9 mouse cellular contexts compared by ENCODE assay signal in genomic region chr17:24644875-24645721, GRCm38 (mm10). TPM values are rescaled to one million over a fixed set of nuclear protein-coding genes. Genes with fewer than 3 reads are reported as not detected.
DNase-seq lines count a peak whose midpoint lies in the region; ATAC-seq and TF ChIP-seq lines count a peak whose summit lies in the region.
"Had no signal": no experiment of that assay in that cellular context is flagged by ENCODE, and none has a peak within 500 bp of the region (broad histone marks: within the 10 kb centered on the region; RNA-seq: fewer than 3 reads in every experiment).

No protein-coding gene starts in this region.

- H3K9me3 ChIP-seq in lung, embryonic 15.5 days = no peaks in the 10 kb centered on the region
- H3K9me3 ChIP-seq: G1E had no signal

- H3K4me1 ChIP-seq in kidney, adult 2 months (ENCODE audit: control insufficient read depth, insufficient read depth, low read length) = 0 out of 2 replicates have a peak, but pooled peaks cover 3% of the 10 kb centered on the region
- H3K4me1 ChIP-seq in lung, embryonic 15.5 days = peaks cover 51% of the 10 kb centered on the region

- peak overlapping the region; percentile 94 for H3K27ac ChIP-seq in gastrocnemius, adult 2 months
- H3K27ac ChIP-seq in kidney, adult 2 months (ENCODE audit: insufficient read depth, low read depth, low read length) = peak overlapping the region; percentile 96
- peak overlapping the region; percentile 91 for H3K27ac ChIP-seq in lung, embryonic 15.5 days

- H3K9ac ChIP-seq in lung, embryonic 15.5 days = no peak overlapping the region

- H3K27me3 ChIP-seq in kidney, adult 2 months (replicated peaks; ENCODE audit: control insufficient read depth, insufficient read depth, low read length) = no peaks in the 10 kb centered on the region
- H3K27me3 ChIP-seq in lung, embryonic 15.5 days = no peaks in the 10 kb centered on the region

- WGBS in kidney, adult 2 months = 63% methylated on average over 9 of the region's 9 CpGs
- WGBS in lung, embryonic 15.5 days = 74% methylated on average over 9 of the region's 9 CpGs

- no peaks in the 10 kb centered on the region for H3K36me3 ChIP-seq in kidney, adult 2 months (ENCODE audit: control insufficient read depth, insufficient read depth, low read length)
- H3K36me3 ChIP-seq in lung, embryonic 15.5 days = peaks cover 15% of the 10 kb centered on the region; the same call in 1 of the 2 replicates
- H3K36me3 ChIP-seq: G1E had no signal

- peak; percentile 60 for TF ChIP-seq POLR2A in kidney, adult 2 months (IDR thresholded peaks at IDR 0.05; ENCODE audit: low read depth, low read length)

- peak overlapping the region; percentile 40 for H3K4me2 ChIP-seq in lung, embryonic 15.5 days

- H3K4me3 ChIP-seq in gastrocnemius, adult 2 months = peak overlapping the region; percentile 83
- peak overlapping the region; percentile 58 for H3K4me3 ChIP-seq in kidney, adult 2 months (ENCODE audit: insufficient read depth, low read depth, low read length)
- H3K4me3 ChIP-seq in lung, embryonic 15.5 days = no peak overlapping the region

- no peak; the same call in 1 of the 2 replicates for ATAC-seq in lung, embryonic 15.5 days (ENCODE audit: borderline replicate concordance, extremely low read depth, low FRiP score, low TSS enrichment)

- intact Hi-C loops in gastrocnemius, adult 2 months (cut with DNase I) = no loop called here

- peak; percentile 69 for DNase-seq in gastrocnemius, adult 2 months
- DNase-seq in gastrocnemius, postnatal 4 days (ENCODE audit: low spot score in 2 of 2) = no peak
- DNase-seq in heart, adult 18-20 months = peak; percentile 76 to 91
- DNase-seq in kidney, adult 2 months = peak; percentile 85
- DNase-seq in right cerebral cortex, postnatal 14 days = no peak
- DNase-seq in layer of hippocampus, adult 11-12 months (ENCODE audit: low spot score) = no peak
- no peak for DNase-seq in cerebellum, postnatal 25 days

- TF ChIP-seq CTCF in gastrocnemius, adult 2 months (IDR thresholded peaks at IDR 0.05) = no peak
- no peak for TF ChIP-seq CTCF in kidney, adult 2 months (conservative IDR thresholded peaks at IDR 0.05; ENCODE audit: insufficient read depth, insufficient read length, low read depth, low read length)

RNA-seq across cellular contexts. Expression of gene Slc9a3r2, which starts 5.0 kb away (rescaled TPM):
- total RNA-seq in gastrocnemius, adult 2 months (2021) = 10 to 100 TPM; 27.8 to 52.9 TPM
- 10 to 100 TPM; 35.4 to 35.6 TPM for total RNA-seq in gastrocnemius, postnatal 4 days (2021)
- total RNA-seq in heart, adult 18-20 months (2021) = 100 to 1,000 TPM in 1 of 2 experiments, 10 to 100 TPM in 1; 88.2 to 103 TPM
- polyA plus RNA-seq in kidney, adult 2 months (2012; rRNA removed) = 111 and 123 TPM in 2 replicates
- polyA plus RNA-seq in lung, embryonic 15.5 days (2015; fragmentation: Nextera tagmentation; extraction: Ambion mirVana) = 87.3 and 92.4 TPM in 2 replicates

RNA-seq across cellular contexts. Expression of gene Nthl1, which starts 12.6 kb away (rescaled TPM):
- 1 to 10 TPM; 2.6 to 3.4 TPM for total RNA-seq in gastrocnemius, adult 2 months (2021)
- 1 to 10 TPM; 7.5 TPM for total RNA-seq in gastrocnemius, postnatal 4 days (2021)
- total RNA-seq in heart, adult 18-20 months (2021) = 1 to 10 TPM; 2.6 to 3.1 TPM
- 13.6 and 15.8 TPM in 2 replicates for polyA plus RNA-seq in kidney, adult 2 months (2012; rRNA removed)
- polyA plus RNA-seq in lung, embryonic 15.5 days (2015; fragmentation: Nextera tagmentation; extraction: Ambion mirVana) = 17.2 and 19.6 TPM in 2 replicates

RNA-seq across cellular contexts. Expression of gene Tsc2, which starts 12.7 kb away (rescaled TPM):
- 10 to 100 TPM; 84.9 to 90.4 TPM for total RNA-seq in gastrocnemius, adult 2 months (2021)
- total RNA-seq in gastrocnemius, postnatal 4 days (2021) = 10 to 100 TPM; 66.4 to 75.4 TPM
- total RNA-seq in heart, adult 18-20 months (2021) = 100 to 1,000 TPM; 104 to 108 TPM
- polyA plus RNA-seq in kidney, adult 2 months (2012; rRNA removed) = 152 and 174 TPM in 2 replicates
- 48.2 and 53.5 TPM in 2 replicates for polyA plus RNA-seq in lung, embryonic 15.5 days (2015; fragmentation: Nextera tagmentation; extraction: Ambion mirVana)

RNA-seq across cellular contexts. Expression of gene Npw, which starts 13.2 kb away (rescaled TPM):
- total RNA-seq in gastrocnemius, adult 2 months (2021) = not detected
- total RNA-seq in gastrocnemius, postnatal 4 days (2021) = not detected
- not detected for total RNA-seq in heart, adult 18-20 months (2021)
- not detected in 2 replicates for polyA plus RNA-seq in kidney, adult 2 months (2012; rRNA removed)
- polyA plus RNA-seq in lung, embryonic 15.5 days (2015; fragmentation: Nextera tagmentation; extraction: Ambion mirVana) = 2.1 and 2.3 TPM in 2 replicates
- total RNA-seq: G1E had no signal
- polyA plus RNA-seq: G1E had no signal

RNA-seq across cellular contexts. Expression of gene Zfp598, which starts 24.4 kb away (rescaled TPM):
- 10 to 100 TPM; 22.1 to 24.5 TPM for total RNA-seq in gastrocnemius, adult 2 months (2021)
- 10 to 100 TPM; 25.7 to 29.6 TPM for total RNA-seq in gastrocnemius, postnatal 4 days (2021)
- 10 to 100 TPM; 16.4 to 17.2 TPM for total RNA-seq in heart, adult 18-20 months (2021)
- 44.3 and 57.6 TPM in 2 replicates for polyA plus RNA-seq in kidney, adult 2 months (2012; rRNA removed)
- polyA plus RNA-seq in lung, embryonic 15.5 days (2015; fragmentation: Nextera tagmentation; extraction: Ambion mirVana) = 21.2 and 22.2 TPM in 2 replicates

Comparison
In these comparisons a context has a peak if more than half of its experiments do, and no peak if none do; other contexts are left out.
1. DNase-seq: peak in gastrocnemius, adult 2 months (single experiment), heart, adult 18-20 months (2 of 2) and kidney, adult 2 months (single experiment); none in gastrocnemius, postnatal 4 days (0 of 2), right cerebral cortex, postnatal 14 days (single experiment), layer of hippocampus, adult 11-12 months (single experiment) and cerebellum, postnatal 25 days (0 of 2).
2. Peak in every context shown above with its lines, with median percentiles within 50 percentile points of each other: H3K27ac ChIP-seq.